Mouse (Mus musculus) right cerebral cortex, postnatal 10 days (tissue): ENCODE measurements around the gene Hmgcll1.
"Not testable (repeated sequence)": the region's sequence is repeated elsewhere in the genome, so short reads cannot be mapped to it uniquely, and the experiment has no call there.

Experiments used
- DNase-seq, 2 experiments: peaks; one replicate each; pipeline ENCODE4 v3.0.0; 2021; ENCODE audit warnings: low spot score in 2 of 2

The Hmgcll1 gene

GRCm38 (mm10) chr9:76060935-76061334, 46.3 kb downstream of the Hmgcll1 start:
- DNase-seq, result no peak

- no peak for DNase-seq
Measured at GRCm38 (mm10) chr9:76061492-76061891, 46.8 kb downstream of the Hmgcll1 start.

- DNase-seq, result no peak
Measured at GRCm38 (mm10) chr9:76064164-76064563, 49.5 kb downstream of the Hmgcll1 start.

GRCm38 (mm10) chr9:76091561-76091960, 76.9 kb downstream of the Hmgcll1 start:
- no peak for DNase-seq

- DNase-seq, result no peak
Measured at GRCm38 (mm10) chr9:76097221-76097620, 82.6 kb downstream of the Hmgcll1 start.

- no peak for DNase-seq
Measured at GRCm38 (mm10) chr9:76099981-76100380, 85.3 kb downstream of the Hmgcll1 start.

GRCm38 (mm10) chr9:76104416-76104815, 89.8 kb downstream of the Hmgcll1 start:
- DNase-seq, result not testable (repeated sequence)

- no peak for DNase-seq
Measured at GRCm38 (mm10) chr9:76104846-76105245, 90.2 kb downstream of the Hmgcll1 start.

GRCm38 (mm10) chr9:76122888-76123287, 108.2 kb downstream of the Hmgcll1 start:
- DNase-seq, result peak; percentile 58 to 72

- DNase-seq, result no peak
Measured at GRCm38 (mm10) chr9:76124249-76124648, 109.6 kb downstream of the Hmgcll1 start.

GRCm38 (mm10) chr9:76129353-76129752, 114.7 kb downstream of the Hmgcll1 start:
- no peak for DNase-seq

- DNase-seq, result no peak
Measured at GRCm38 (mm10) chr9:76134042-76134441, 119.4 kb downstream of the Hmgcll1 start.

GRCm38 (mm10) chr9:76138378-76139109, 123.9 kb downstream of the Hmgcll1 start:
- peak; percentile 30 to 32 for DNase-seq

GRCm38 (mm10) chr9:76145593-76145992, 130.9 kb downstream of the Hmgcll1 start:
- DNase-seq, result no peak

- no peak for DNase-seq
Measured at GRCm38 (mm10) chr9:76162446-76162845, 147.8 kb downstream of the Hmgcll1 start.

- DNase-seq, result peak in 1 of 2 experiments; percentile 22
Measured at GRCm38 (mm10) chr9:76168355-76168754, 153.7 kb downstream of the Hmgcll1 start.

- DNase-seq, result no peak
Measured at GRCm38 (mm10) chr9:76172686-76173295, 158.1 kb downstream of the Hmgcll1 start.

GRCm38 (mm10) chr9:76179221-76179620, 164.6 kb downstream of the Hmgcll1 start:
- DNase-seq, result no peak
